Mouse (Mus musculus) limb, embryonic 13.5 days (tissue): ENCODE measurements around the gene Eif3k. TPM values are rescaled to one million over a fixed set of nuclear protein-coding genes. Genes with fewer than 3 reads are reported as not detected.
"Not testable (repeated sequence)": the region's sequence is repeated elsewhere in the genome, so short reads cannot be mapped to it uniquely, and the experiment has no call there.

Experiments used
- ATAC-seq: fragments of 200-750 bp; cut with Nextera tagmentation; 2 replicates; pipeline ENCODE4 v1.8.0; 2017; ENCODE audit warnings: low read depth, moderate number of reproducible peaks, moderate TSS enrichment; ENCODE audit not compliant: low FRiP score
- H3K27ac ChIP-seq: fragments of 300-500 bp; sonication (generic); 2 replicates; pipeline ENCODE4 v1.5.1; 2015; ENCODE audit warnings: inconsistent platforms, mild to moderate bottlenecking, moderate library complexity
- H3K27me3 ChIP-seq: fragments of 300-500 bp; sonication (generic); 2 replicates; pipeline ENCODE4 v1.6.1; 2015; ENCODE audit warnings: mild to moderate bottlenecking, inconsistent platforms
- H3K36me3 ChIP-seq: fragments of 300-500 bp; sonication (generic); 2 replicates; pipeline ENCODE4 v1.6.1; 2015; ENCODE audit warnings: inconsistent platforms, mild to moderate bottlenecking, moderate library complexity
- H3K4me1 ChIP-seq: fragments of 300-500 bp; sonication (generic); 2 replicates; pipeline ENCODE4 v1.6.1; 2015; ENCODE audit warnings: inconsistent platforms
- H3K4me2 ChIP-seq: fragments of 300-500 bp; sonication (generic); replicated peaks from 2 replicates; pipeline ENCODE4 v1.6.1; 2015; ENCODE audit warnings: inconsistent platforms, mild to moderate bottlenecking, moderate library complexity
- H3K4me3 ChIP-seq: fragments of 300-500 bp; sonication (generic); 2 replicates; pipeline ENCODE4 v1.5.1; 2015; ENCODE audit warnings: moderate library complexity, mild to moderate bottlenecking, inconsistent platforms
- H3K9ac ChIP-seq: fragments of 300-500 bp; sonication (generic); 2 replicates; pipeline ENCODE4 v1.6.1; 2015; ENCODE audit warnings: mild to moderate bottlenecking, inconsistent platforms
- H3K9me3 ChIP-seq: fragments of 300-500 bp; sonication (generic); 2 replicates; pipeline ENCODE4 v1.6.1; 2016; ENCODE audit warnings: inconsistent platforms
- WGBS: fragments of 180-500 bp; shearing (Covaris S2); methylation state at CpG from one replicate; pipeline ENCODE4 v1.1.7; 2015; 5-methylcytosine and 5-hydroxymethylcytosine counted together
- polyA plus RNA-seq: library from polyadenylated mRNA; unstranded; fragments of >200 nt; fragmentation: Nextera tagmentation; extraction: Ambion mirVana; gene quantifications from 2 replicates; pipeline ENCODE4 v1.2.1, GENCODE M21; 2015

The Eif3k gene
- polyA plus RNA-seq, 1 experiment from 2014 or later, result 422 TPM

DNA sequence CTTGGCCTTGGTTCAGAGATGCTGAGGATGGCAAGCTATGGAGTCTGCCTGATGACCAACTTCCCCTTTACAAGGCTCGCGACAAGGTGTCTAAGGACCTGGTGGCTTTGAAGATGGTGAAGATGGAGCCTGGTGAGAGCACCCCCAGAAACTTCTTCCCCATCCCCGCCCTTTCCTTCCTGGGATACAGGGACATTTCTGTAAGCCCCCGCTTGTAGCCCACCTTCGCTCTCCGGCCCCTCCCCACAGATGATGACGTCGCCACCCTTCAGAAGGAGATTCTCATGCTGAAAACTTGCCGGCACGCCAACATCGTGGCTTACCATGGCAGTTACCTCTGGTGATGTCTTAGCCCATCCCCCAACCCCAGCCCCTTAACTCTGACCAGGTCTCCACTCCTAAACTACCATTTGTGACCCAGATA lies 1.5 kb upstream of the Eif3k start:
- Histone ChIP-seq H3K4me2 (peak overlapping the region; percentile 80), H3K4me3 (peak overlapping the region; percentile 86), H3K4me1 (peaks cover 20% of the 10 kb centered on the region), H3K9me3 (no peaks in the 10 kb centered on the region), H3K27me3 (no peaks in the 10 kb centered on the region), H3K27ac (0 out of 2 replicates have a peak overlapping the region, but pooled peaks have one; percentile 84), H3K36me3 (peaks cover 16% of the 10 kb centered on the region), H3K9ac (peak overlapping the region; percentile 69)
- 67% methylated on average over 11 of the region's 11 CpGs for WGBS
- no peak for ATAC-seq

DNA sequence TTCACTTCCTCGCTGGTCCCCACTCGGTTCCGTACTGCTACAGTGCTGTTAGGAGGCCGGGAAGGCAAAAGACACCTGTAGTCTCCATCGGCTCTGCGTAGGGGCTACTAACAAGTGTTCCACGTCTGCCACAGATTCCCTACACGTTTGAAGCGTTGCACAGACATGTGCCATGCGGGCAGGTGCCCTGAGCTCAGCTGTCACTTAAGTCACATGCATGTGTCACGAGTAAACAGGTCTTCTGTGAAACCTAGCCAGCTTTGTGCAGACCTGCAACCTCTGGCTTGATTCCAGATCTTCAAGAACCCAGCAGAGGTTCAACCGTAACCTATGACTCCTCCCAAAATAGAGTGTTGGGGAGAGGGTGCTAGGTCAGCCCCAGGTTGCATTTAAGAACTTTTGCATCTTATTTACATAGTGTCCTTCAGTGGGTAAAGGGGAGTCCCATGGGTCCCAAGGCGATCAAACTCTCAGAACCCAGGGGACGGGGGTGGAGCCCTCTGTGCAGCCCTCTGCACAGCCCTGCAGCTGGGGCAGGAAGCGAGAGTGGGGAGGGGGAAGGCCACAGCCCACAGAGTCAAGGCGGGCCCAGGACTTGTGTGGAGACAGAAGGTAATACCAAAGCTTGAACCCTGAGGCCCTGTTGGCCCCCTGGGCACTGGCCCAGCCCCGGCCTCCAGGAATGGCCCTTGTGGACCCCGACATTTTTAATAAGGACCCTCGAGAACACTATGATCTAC lies 780 bp upstream of the Eif3k start:
- peak overlapping the region; percentile 69 for H3K9ac ChIP-seq
- H3K4me3 ChIP-seq, result peak overlapping the region; percentile 86
- peaks cover 23% of the 10 kb centered on the region for H3K36me3 ChIP-seq
- peak overlapping the region; percentile 84 for H3K27ac ChIP-seq
- H3K9me3 ChIP-seq, result no peaks in the 10 kb centered on the region
- peaks cover 20% of the 10 kb centered on the region for H3K4me1 ChIP-seq
- H3K27me3 ChIP-seq, result no peaks in the 10 kb centered on the region
- whole genome bisulfite sequencing, result 12% methylated on average over 19 of the region's 19 CpGs
- peak overlapping the region; percentile 80 for H3K4me2 ChIP-seq
- peak; percentile 44 for ATAC-seq

GRCm38 (mm10) chr7:28977556-28977955 lies 4.1 kb downstream of the Eif3k start:
- H3K4me2 ChIP-seq, result no peak overlapping the region
- no peak overlapping the region for H3K27ac ChIP-seq
- H3K9ac ChIP-seq, result no peak overlapping the region
- no peak overlapping the region for H3K4me3 ChIP-seq
- H3K27me3 ChIP-seq, result no peaks in the 10 kb centered on the region
- 86% methylated on average over 9 of the region's 9 CpGs for WGBS
- peaks cover 13% of the 10 kb centered on the region for H3K4me1 ChIP-seq
- peaks cover 64% of the 10 kb centered on the region for H3K36me3 ChIP-seq
- no peaks in the 10 kb centered on the region for H3K9me3 ChIP-seq
- ATAC-seq, result no peak

- no peaks in the 10 kb centered on the region for H3K4me1 ChIP-seq
- H3K36me3 ChIP-seq, result peaks cover 84% of the 10 kb centered on the region
- no peak overlapping the region for H3K4me3 ChIP-seq
- 83% methylated on average over 8 of the region's 8 CpGs for WGBS
- H3K27ac ChIP-seq, result no peak overlapping the region
- H3K9ac ChIP-seq, result no peak overlapping the region
- no peaks in the 10 kb centered on the region for H3K9me3 ChIP-seq
- ATAC-seq, result no peak
- no peak overlapping the region for H3K4me2 ChIP-seq
- no peaks in the 10 kb centered on the region for H3K27me3 ChIP-seq
These were observed 8.6 kb downstream of the Eif3k start for GRCm38 (mm10) chr7:28973025-28973424.

GRCm38 (mm10) chr7:28972542-28972985 lies 9.1 kb downstream of the Eif3k start:
- Histone ChIP-seq H3K9ac (0 out of 2 replicates have a peak overlapping the region, but pooled peaks have one; percentile 8), H3K9me3 (no peaks in the 10 kb centered on the region), H3K4me2 (no peak overlapping the region), H3K4me1 (no peaks in the 10 kb centered on the region), H3K4me3 (no peak overlapping the region), H3K27ac (peak overlapping the region; percentile 39; the same call in 1 of the 2 replicates), H3K27me3 (no peaks in the 10 kb centered on the region), H3K36me3 (peaks cover 80% of the 10 kb centered on the region)
- 65% methylated on average over 8 of the region's 8 CpGs for WGBS
- ATAC-seq, result peak; percentile 14; the same call in 1 of the 2 replicates

- WGBS, result 79% methylated on average over 6 of the region's 6 CpGs
- Histone ChIP-seq H3K9me3 (no peaks in the 10 kb centered on the region), H3K36me3 (peaks cover 72% of the 10 kb centered on the region), H3K9ac (no peak overlapping the region), H3K4me3 (no peak overlapping the region), H3K4me1 (no peaks in the 10 kb centered on the region), H3K4me2 (no peak overlapping the region), H3K27me3 (no peaks in the 10 kb centered on the region), H3K27ac (no peak overlapping the region; the same call in 1 of the 2 replicates)
- ATAC-seq, result no peak
These were observed 9.8 kb downstream of the Eif3k start for GRCm38 (mm10) chr7:28971770-28972269.

DNA sequence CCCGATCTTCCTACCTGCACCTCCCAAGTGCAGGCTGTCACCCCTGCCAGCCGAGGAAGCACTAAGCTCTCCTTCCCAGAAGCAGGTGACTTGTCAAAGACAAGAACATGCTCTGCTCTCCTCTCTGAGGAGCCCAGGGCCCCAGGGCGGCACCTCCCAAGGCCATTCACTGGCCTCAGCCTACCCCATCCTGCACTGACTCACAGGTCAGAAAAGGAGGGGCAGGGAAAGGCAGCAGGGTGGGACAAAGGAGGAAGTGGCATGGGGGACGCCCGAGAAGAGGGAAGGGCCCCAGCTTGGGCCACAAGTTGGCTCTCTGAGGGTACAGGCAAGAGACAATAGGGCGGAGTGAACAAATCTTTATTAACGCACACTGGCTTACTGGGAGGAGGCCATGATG lies 10.6 kb downstream of the Eif3k start:
- Histone ChIP-seq H3K27me3 (no peaks in the 10 kb centered on the region), H3K27ac (no peak overlapping the region), H3K4me3 (no peak overlapping the region), H3K36me3 (peaks cover 64% of the 10 kb centered on the region), H3K4me2 (no peak overlapping the region), H3K9me3 (no peaks in the 10 kb centered on the region), H3K4me1 (no peaks in the 10 kb centered on the region), H3K9ac (no peak overlapping the region)
- no peak for ATAC-seq
- WGBS, result 92% methylated on average over 7 of the region's 7 CpGs

GRCm38 (mm10) chr7:28969672-28970394 lies 11.8 kb downstream of the Eif3k start:
- no peaks in the 10 kb centered on the region for H3K9me3 ChIP-seq
- no peak overlapping the region for H3K4me3 ChIP-seq
- no peaks in the 10 kb centered on the region for H3K4me1 ChIP-seq
- no peaks in the 10 kb centered on the region for H3K27me3 ChIP-seq
- peaks cover 57% of the 10 kb centered on the region for H3K36me3 ChIP-seq
- H3K27ac ChIP-seq, result no peak overlapping the region
- no peak overlapping the region for H3K4me2 ChIP-seq
- WGBS, result 68% methylated on average over 12 of the region's 12 CpGs
- H3K9ac ChIP-seq, result no peak overlapping the region
- no peak for ATAC-seq

DNA sequence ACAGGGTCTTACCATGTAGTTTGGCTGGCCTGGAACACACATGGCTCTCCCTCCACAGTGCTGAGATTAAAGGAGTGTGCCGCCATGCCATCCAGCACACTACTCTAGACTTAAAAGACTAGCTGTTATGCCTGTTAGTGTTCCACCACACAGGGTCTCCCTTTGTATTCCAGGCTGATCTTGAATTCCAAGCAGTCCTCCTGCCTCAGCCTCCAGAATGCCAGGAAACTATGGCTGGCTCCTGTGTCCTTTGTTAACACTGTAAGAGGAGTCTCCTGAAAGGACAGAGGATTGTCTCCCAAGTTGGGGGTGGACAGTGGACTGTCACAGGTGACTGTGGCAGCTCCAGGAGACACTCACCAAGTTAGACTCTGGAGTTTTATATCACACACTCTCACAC lies 12.4 kb downstream of the Eif3k start:
- Histone ChIP-seq H3K4me3 (no peak overlapping the region), H3K9ac (no peak overlapping the region), H3K9me3 (no peaks in the 10 kb centered on the region), H3K4me2 (no peak overlapping the region), H3K4me1 (no peaks in the 10 kb centered on the region), H3K36me3 (peaks cover 52% of the 10 kb centered on the region), H3K27me3 (no peaks in the 10 kb centered on the region), H3K27ac (no peak overlapping the region)
- WGBS, result 91% methylated on average over 1 of the region's 1 CpGs
- ATAC-seq, result no peak

GRCm38 (mm10) chr7:28968120-28968519 lies 13.5 kb downstream of the Eif3k start:
- not testable (repeated sequence) for ATAC-seq

DNA sequence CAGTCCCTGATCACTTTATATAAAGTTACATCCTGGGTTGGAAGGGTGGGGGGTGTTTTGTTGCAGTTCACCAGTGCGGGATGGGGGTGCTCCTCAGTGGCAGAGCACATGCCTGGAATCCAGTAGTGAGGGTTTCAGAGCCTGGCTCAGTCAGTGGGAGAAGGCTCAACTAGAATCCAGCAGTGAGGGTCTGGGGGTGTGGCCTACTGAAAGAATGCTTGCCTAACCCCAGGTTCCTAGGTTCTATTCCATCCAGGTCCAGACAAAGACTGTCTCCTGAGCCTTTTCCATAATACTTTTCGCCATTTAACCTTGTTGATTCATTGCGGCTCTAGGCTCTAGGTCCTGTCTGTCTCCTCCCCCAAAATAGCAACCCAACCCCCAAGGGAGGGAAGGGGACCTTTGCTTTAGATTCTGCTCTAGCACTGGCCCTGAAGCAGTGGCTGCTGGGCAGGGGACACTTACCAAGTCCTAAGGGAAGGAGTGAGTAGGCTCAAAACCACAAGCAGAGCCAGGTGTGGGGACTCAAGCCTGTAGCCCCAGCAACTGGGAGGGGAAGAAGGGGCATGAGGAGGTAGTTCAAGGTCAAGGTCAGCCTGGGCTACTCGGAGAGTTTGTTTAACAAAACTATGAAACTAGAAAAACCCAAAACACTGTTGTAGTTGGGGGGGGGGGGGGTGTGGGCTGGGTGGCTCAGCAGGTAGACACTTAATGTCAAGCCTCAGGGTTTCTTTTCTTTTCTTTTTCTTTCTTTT lies 14.7 kb downstream of the Eif3k start:
- Histone ChIP-seq H3K4me1 (peaks cover 5% of the 10 kb centered on the region; the same call in 1 of the 2 replicates), H3K36me3 (peaks cover 33% of the 10 kb centered on the region), H3K27ac (no peak overlapping the region), H3K9me3 (no peaks in the 10 kb centered on the region), H3K4me2 (no peak overlapping the region), H3K9ac (no peak overlapping the region), H3K27me3 (no peaks in the 10 kb centered on the region), H3K4me3 (no peak overlapping the region)
- ATAC-seq, result no peak
- 66% methylated on average over 4 of the region's 4 CpGs for WGBS

More at GRCm38 (mm10) chr7:28968120-28968519, 13.5 kb downstream of the Eif3k start:
- H3K36me3 ChIP-seq, result peaks cover 40% of the 10 kb centered on the region
- H3K27ac ChIP-seq, H3K4me2 ChIP-seq, H3K4me3 ChIP-seq, H3K9ac ChIP-seq, H3K4me1 ChIP-seq, H3K27me3 ChIP-seq, H3K9me3 ChIP-seq: not testable (repeated sequence)
- WGBS, result 93% methylated on average over 8 of the region's 8 CpGs
